Mouse (Mus musculus) ES-E14 (cell line): ENCODE measurements around the gene Rapgef2.

Source experiments
- CHD2 ChIP-seq: IDR thresholded peaks from 2 replicates; pipeline ENCODE4 v1.6.1; 2014; ENCODE audit warnings: mild to moderate bottlenecking, low read depth, low read length, inconsistent platforms
- MAFK ChIP-seq: IDR thresholded peaks from 2 replicates; pipeline ENCODE4 v1.6.1; 2014; ENCODE audit warnings: mild to moderate bottlenecking, low read depth, low read length, inconsistent platforms; ENCODE audit not compliant: insufficient read depth

GRCm38 (mm10) chr3:79299401-79299800 lies 13.1 kb upstream of the Rapgef2 start:
- TF ChIP-seq MAFK (no peak), CHD2 (no peak)
